Mouse (Mus musculus): ENCODE results near the gene Mnat1. TPM values are rescaled to one million over a fixed set of nuclear protein-coding genes. Genes with fewer than 3 reads are reported as not detected.
"Not testable (repeated sequence)": the region's sequence is repeated elsewhere in the genome, so short reads cannot be mapped to it uniquely, and the experiment has no call there.

Gene Mnat1
- total RNA-seq, 1 experiment from 2014 or later: 7.3 TPM

GRCm38 (mm10) chr12:73113196-73113595 is 10.3 kb upstream of the Mnat1 start, which contains the start of gene Six4:
Six4 (minus strand) TSS chr12:73113456.
- no peak for ATAC-seq (ENCODE audit: extremely low read depth, insufficient number of reproducible peaks, low FRiP score, poor library complexity, severe bottlenecking)

- no peak for ATAC-seq (ENCODE audit: extremely low read depth, insufficient number of reproducible peaks, low FRiP score, poor library complexity, severe bottlenecking)
Measured at GRCm38 (mm10) chr12:73125250-73125649, 1.7 kb downstream of the Mnat1 start.

GRCm38 (mm10) chr12:73140732-73141131 is 17.2 kb downstream of the Mnat1 start:
- no peak for ATAC-seq (ENCODE audit: extremely low read depth, insufficient number of reproducible peaks, low FRiP score, poor library complexity, severe bottlenecking)

- no peak for ATAC-seq (ENCODE audit: extremely low read depth, insufficient number of reproducible peaks, low FRiP score, poor library complexity, severe bottlenecking)
Measured at GRCm38 (mm10) chr12:73147236-73147635, 23.7 kb downstream of the Mnat1 start.

- ATAC-seq (ENCODE audit: extremely low read depth, insufficient number of reproducible peaks, low FRiP score, poor library complexity, severe bottlenecking): not testable (repeated sequence)
Measured at GRCm38 (mm10) chr12:73151038-73151437, 27.5 kb downstream of the Mnat1 start.

GRCm38 (mm10) chr12:73154150-73154549 is 30.6 kb downstream of the Mnat1 start:
- ATAC-seq (ENCODE audit: extremely low read depth, insufficient number of reproducible peaks, low FRiP score, poor library complexity, severe bottlenecking): no peak

GRCm38 (mm10) chr12:73160341-73160740 is 36.8 kb downstream of the Mnat1 start:
- ATAC-seq (ENCODE audit: extremely low read depth, insufficient number of reproducible peaks, low FRiP score, poor library complexity, severe bottlenecking): no peak

GRCm38 (mm10) chr12:73162408-73163181 is 39.1 kb downstream of the Mnat1 start:
- ATAC-seq (ENCODE audit: extremely low read depth, insufficient number of reproducible peaks, low FRiP score, poor library complexity, severe bottlenecking): no peak

GRCm38 (mm10) chr12:73170794-73171193 is 47.3 kb downstream of the Mnat1 start:
- ATAC-seq (ENCODE audit: extremely low read depth, insufficient number of reproducible peaks, low FRiP score, poor library complexity, severe bottlenecking): no peak

GRCm38 (mm10) chr12:73183896-73184295 is 60.4 kb downstream of the Mnat1 start:
- ATAC-seq (ENCODE audit: extremely low read depth, insufficient number of reproducible peaks, low FRiP score, poor library complexity, severe bottlenecking): no peak

- no peak for ATAC-seq (ENCODE audit: extremely low read depth, insufficient number of reproducible peaks, low FRiP score, poor library complexity, severe bottlenecking)
Measured at GRCm38 (mm10) chr12:73197363-73197762, 73.8 kb downstream of the Mnat1 start.

GRCm38 (mm10) chr12:73198451-73198850 is 74.9 kb downstream of the Mnat1 start:
- ATAC-seq (ENCODE audit: extremely low read depth, insufficient number of reproducible peaks, low FRiP score, poor library complexity, severe bottlenecking): no peak

- ATAC-seq (ENCODE audit: extremely low read depth, insufficient number of reproducible peaks, low FRiP score, poor library complexity, severe bottlenecking): no peak
Measured at GRCm38 (mm10) chr12:73199375-73199774, 75.9 kb downstream of the Mnat1 start.

GRCm38 (mm10) chr12:73201587-73201986 is 78.1 kb downstream of the Mnat1 start:
- ATAC-seq (ENCODE audit: extremely low read depth, insufficient number of reproducible peaks, low FRiP score, poor library complexity, severe bottlenecking): peak; percentile 87

- ATAC-seq (ENCODE audit: extremely low read depth, insufficient number of reproducible peaks, low FRiP score, poor library complexity, severe bottlenecking): no peak
Measured at GRCm38 (mm10) chr12:73205710-73206649, 82.5 kb downstream of the Mnat1 start.

- ATAC-seq (ENCODE audit: extremely low read depth, insufficient number of reproducible peaks, low FRiP score, poor library complexity, severe bottlenecking): no peak
Measured at GRCm38 (mm10) chr12:73207008-73207407, 83.5 kb downstream of the Mnat1 start.

- no peak for ATAC-seq (ENCODE audit: extremely low read depth, insufficient number of reproducible peaks, low FRiP score, poor library complexity, severe bottlenecking)
Measured at GRCm38 (mm10) chr12:73207461-73207860, 83.9 kb downstream of the Mnat1 start.

GRCm38 (mm10) chr12:73208518-73208917 is 85.0 kb downstream of the Mnat1 start:
- no peak for ATAC-seq (ENCODE audit: extremely low read depth, insufficient number of reproducible peaks, low FRiP score, poor library complexity, severe bottlenecking)

- ATAC-seq (ENCODE audit: extremely low read depth, insufficient number of reproducible peaks, low FRiP score, poor library complexity, severe bottlenecking): no peak
Measured at GRCm38 (mm10) chr12:73209117-73209516, 85.6 kb downstream of the Mnat1 start.

GRCm38 (mm10) chr12:73210454-73210853 is 86.9 kb downstream of the Mnat1 start:
- no peak for ATAC-seq (ENCODE audit: extremely low read depth, insufficient number of reproducible peaks, low FRiP score, poor library complexity, severe bottlenecking)
